Comparison of ENCODE assay signal across 41 mouse cellular contexts in genomic region chr5:91975758-91976157, GRCm38 (mm10). TPM values are rescaled to one million over a fixed set of nuclear protein-coding genes. Genes with fewer than 3 reads are reported as not detected.
"Had no signal": no experiment of that assay in that cellular context is flagged by ENCODE, and none has a peak within 500 bp of the region (broad histone marks: within the 10 kb centered on the region; RNA-seq: fewer than 3 reads in every experiment).

No protein-coding gene starts in this region.

- H3K36me3 ChIP-seq: heart, embryonic 12.5 days; hindbrain, embryonic 13.5 days; hindbrain, embryonic 15.5 days; kidney, embryonic 15.5 days; limb, embryonic 13.5 days; limb, embryonic 15.5 days; liver, embryonic 12.5 days had no signal

- H3K4me3 ChIP-seq: heart, embryonic 12.5 days; hindbrain, embryonic 13.5 days; hindbrain, embryonic 15.5 days; kidney, embryonic 15.5 days; limb, embryonic 13.5 days; limb, embryonic 15.5 days; liver, embryonic 12.5 days had no signal

- DNase-seq: gastrocnemius, postnatal 14 days; gastrocnemius, postnatal 36 days; heart, adult 18-20 months; heart, postnatal 10 days; kidney, adult 11 months; kidney, adult 2 months; kidney, adult 9 months; kidney, postnatal 14 days; kidney, postnatal 36 days; layer of hippocampus, adult 9-11 months; layer of hippocampus, postnatal 36 days; left cerebral cortex, postnatal 4 days had no signal

- ATAC-seq: hindbrain, postnatal 0 days; intestine, embryonic 16.5 days; liver, embryonic 12.5 days had no signal

- H3K27me3 ChIP-seq: heart, embryonic 12.5 days; hindbrain, embryonic 13.5 days; hindbrain, embryonic 15.5 days; kidney, embryonic 15.5 days; limb, embryonic 13.5 days; limb, embryonic 15.5 days; liver, embryonic 12.5 days had no signal

- H3K27ac ChIP-seq: hindbrain, embryonic 13.5 days; hindbrain, embryonic 15.5 days; hindbrain, postnatal 0 days; kidney, embryonic 15.5 days; kidney, postnatal 0 days; limb, embryonic 13.5 days; limb, embryonic 15.5 days; liver, embryonic 12.5 days; liver, embryonic 14.5 days had no signal

- H3K4me1 ChIP-seq: hindbrain, embryonic 13.5 days; hindbrain, embryonic 15.5 days; kidney, embryonic 15.5 days; limb, embryonic 13.5 days; limb, embryonic 15.5 days; liver, embryonic 12.5 days had no signal

- H3K9me3 ChIP-seq: heart, embryonic 12.5 days; hindbrain, embryonic 13.5 days; hindbrain, embryonic 15.5 days; kidney, embryonic 15.5 days; limb, embryonic 13.5 days; limb, embryonic 15.5 days; liver, embryonic 12.5 days had no signal

RNA-seq across cellular contexts. Expression of gene Odaph, which starts 11.5 kb away (rescaled TPM):
- total RNA-seq: gastrocnemius, adult 8-10 months; gastrocnemius, postnatal 14 days; gastrocnemius, postnatal 36 days; heart, adult 18-20 months; heart, postnatal 10 days; heart, postnatal 25 days; hematopoietic stem cell, adult 5-6 weeks; hindbrain, postnatal 0 days; layer of hippocampus, adult 18-20 months; layer of hippocampus, adult 8-10 months; layer of hippocampus, postnatal 14 days; layer of hippocampus, postnatal 36 days; left cerebral cortex, adult 18-20 months; left cerebral cortex, adult 8-10 months; left cerebral cortex, postnatal 10 days; left cerebral cortex, postnatal 25 days; left cerebral cortex, postnatal 4 days; liver, adult 2 months had no signal
- polyA plus RNA-seq: gonadal fat pad, adult 2 months; heart, embryonic 12.5 days; heart, embryonic 14.5 days; heart, embryonic 16.5 days; hindbrain, embryonic 11.5 days; hindbrain, embryonic 13.5 days; intestine, embryonic 14.5 days; intestine, embryonic 16.5 days; kidney, embryonic 15.5 days; kidney, postnatal 0 days; limb, embryonic 11.5 days; limb, embryonic 13.5 days; liver, adult 2 months; liver, embryonic 12.5 days; liver, embryonic 14.5 days; liver, embryonic 16.5 days had no signal
